Mouse (Mus musculus): Measurements from ENCODE around the gene Ndufs6. TPM values are rescaled to one million over a fixed set of nuclear protein-coding genes. Genes with fewer than 3 reads are reported as not detected.

Ndufs6 gene
- polyA plus RNA-seq, 1 experiment, result 254 TPM

- no peaks in the 10 kb centered on the region for H3K79me2 ChIP-seq (ENCODE audit: control insufficient read depth, insufficient read depth)
- no peak overlapping the region for H3K4me2 ChIP-seq (ENCODE audit: low read depth)
- no peak overlapping the region for H3ac ChIP-seq (ENCODE audit: control insufficient read depth, insufficient read length)
- H3K36me3 ChIP-seq (ENCODE audit: control insufficient read depth, insufficient read depth), result no peaks in the 10 kb centered on the region
- TF ChIP-seq POLR2A (IDR thresholded peaks at IDR 0.05; ENCODE audit: insufficient read length, low read depth) (no peak), USF1 (IDR thresholded peaks at IDR 0.05; ENCODE audit: low read depth) (no peak)
- H3K4me3 ChIP-seq, result no peak overlapping the region
- peaks cover 28% of the 10 kb centered on the region for H3K27me3 ChIP-seq (ENCODE audit: control insufficient read depth, insufficient read depth, insufficient read length)
These were observed 23.6 kb downstream of the Ndufs6 start for GRCm38 (mm10) chr13:73304729-73305128.

DNA sequence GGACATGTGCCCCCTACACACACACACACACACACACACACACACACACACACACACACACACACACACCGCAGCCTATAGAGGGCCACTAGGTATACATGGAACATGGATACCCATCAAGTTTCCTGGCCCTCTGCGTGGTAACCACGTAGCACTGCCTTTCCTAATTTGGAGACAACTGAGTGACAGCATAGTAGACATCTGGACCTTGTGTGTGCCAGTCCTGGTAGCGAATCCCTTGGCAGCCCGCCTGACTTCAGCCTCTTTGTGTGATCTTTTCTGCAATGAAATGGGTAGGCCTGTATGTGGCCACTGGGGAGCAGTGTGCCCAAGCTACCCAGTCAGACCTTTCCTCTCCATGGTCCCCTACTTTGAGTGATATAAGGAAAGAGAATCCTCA is 29.0 kb downstream of the Ndufs6 start:
- no peaks in the 10 kb centered on the region for H3K36me3 ChIP-seq (ENCODE audit: control insufficient read depth, insufficient read depth)
- H3K27me3 ChIP-seq (ENCODE audit: control insufficient read depth, insufficient read depth, insufficient read length), result peaks cover 4% of the 10 kb centered on the region
- no peak for TF ChIP-seq TCF12 (IDR thresholded peaks at IDR 0.05; ENCODE audit: insufficient read depth, poor library complexity, severe bottlenecking)
- TF ChIP-seq POLR2A (IDR thresholded peaks at IDR 0.05; ENCODE audit: insufficient read length, low read depth), result no peak
- no peak for TF ChIP-seq POLR2AphosphoS2 (IDR thresholded peaks at IDR 0.05; ENCODE audit: insufficient read length, low read depth)
- no peak for TF ChIP-seq REST (IDR thresholded peaks at IDR 0.05; ENCODE audit: insufficient read depth, insufficient read length)
- no peak for TF ChIP-seq USF1 (IDR thresholded peaks at IDR 0.05; ENCODE audit: low read depth)
- TF ChIP-seq E2F4 (IDR thresholded peaks at IDR 0.05; ENCODE audit: insufficient read depth), result no peak
- no peak for TF ChIP-seq MYOD1 (IDR thresholded peaks at IDR 0.05; ENCODE audit: control insufficient read depth in 1 of 3, insufficient read length in 2 of 3, low read depth in 2 of 3)
- TF ChIP-seq TCF3 (IDR thresholded peaks at IDR 0.05; ENCODE audit: insufficient read length, low read depth), result no peak
- TF ChIP-seq CEBPB (IDR thresholded peaks at IDR 0.05; ENCODE audit: insufficient read depth, poor library complexity, severe bottlenecking), result no peak
- no peak for TF ChIP-seq MYOG (IDR thresholded peaks at IDR 0.05; ENCODE audit: control insufficient read depth in 1 of 3, insufficient read depth in 1 of 3, insufficient read length in 2 of 3, low read depth in 2 of 3)
- TF ChIP-seq SRF (IDR thresholded peaks at IDR 0.05; ENCODE audit: control insufficient read depth, insufficient read length, low read depth), result no peak
- TF ChIP-seq MAX (IDR thresholded peaks at IDR 0.05; ENCODE audit: low read depth), result no peak
- no peak overlapping the region for H3ac ChIP-seq (ENCODE audit: control insufficient read depth, insufficient read length)
- H3K79me2 ChIP-seq (ENCODE audit: control insufficient read depth, insufficient read depth), result no peaks in the 10 kb centered on the region
- no peak overlapping the region for H3K4me3 ChIP-seq
- H3K4me2 ChIP-seq (ENCODE audit: low read depth), result no peak overlapping the region

DNA sequence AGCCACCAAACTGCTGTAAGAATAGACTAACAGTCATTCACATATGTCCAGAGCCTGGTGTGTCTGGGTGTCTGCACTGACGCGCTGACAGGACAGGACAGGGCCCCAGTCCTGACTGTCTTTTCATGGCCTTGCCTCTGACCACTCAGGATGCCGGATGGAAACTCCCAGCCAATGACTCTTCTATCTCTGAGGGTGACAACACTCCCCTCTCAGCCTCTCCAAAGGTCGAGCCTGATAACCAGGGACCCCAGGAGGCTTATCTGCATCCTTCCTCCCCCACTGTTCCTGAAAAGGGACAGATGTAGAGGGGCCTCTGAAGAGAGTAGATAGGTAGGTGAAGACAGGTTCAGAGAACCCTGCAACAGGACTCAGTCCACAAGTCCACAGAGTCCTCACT is 29.6 kb downstream of the Ndufs6 start:
- no peak overlapping the region for H3ac ChIP-seq (ENCODE audit: control insufficient read depth, insufficient read length)
- peaks cover 4% of the 10 kb centered on the region for H3K27me3 ChIP-seq (ENCODE audit: control insufficient read depth, insufficient read depth, insufficient read length)
- no peak for TF ChIP-seq USF1 (IDR thresholded peaks at IDR 0.05; ENCODE audit: low read depth)
- no peak for TF ChIP-seq MYOD1 (IDR thresholded peaks at IDR 0.05; ENCODE audit: control insufficient read depth in 1 of 3, insufficient read length in 2 of 3, low read depth in 2 of 3)
- TF ChIP-seq CEBPB (IDR thresholded peaks at IDR 0.05; ENCODE audit: insufficient read depth, poor library complexity, severe bottlenecking), result no peak
- TF ChIP-seq SRF (IDR thresholded peaks at IDR 0.05; ENCODE audit: control insufficient read depth, insufficient read length, low read depth), result no peak
- no peak for TF ChIP-seq TCF12 (IDR thresholded peaks at IDR 0.05; ENCODE audit: insufficient read depth, poor library complexity, severe bottlenecking)
- TF ChIP-seq TCF3 (IDR thresholded peaks at IDR 0.05; ENCODE audit: insufficient read length, low read depth), result no peak
- no peak for TF ChIP-seq POLR2AphosphoS2 (IDR thresholded peaks at IDR 0.05; ENCODE audit: insufficient read length, low read depth)
- no peak for TF ChIP-seq MAX (IDR thresholded peaks at IDR 0.05; ENCODE audit: low read depth)
- no peak for TF ChIP-seq REST (IDR thresholded peaks at IDR 0.05; ENCODE audit: insufficient read depth, insufficient read length)
- no peak for TF ChIP-seq E2F4 (IDR thresholded peaks at IDR 0.05; ENCODE audit: insufficient read depth)
- no peak for TF ChIP-seq POLR2A (IDR thresholded peaks at IDR 0.05; ENCODE audit: insufficient read length, low read depth)
- TF ChIP-seq MYOG (IDR thresholded peaks at IDR 0.05; ENCODE audit: control insufficient read depth in 1 of 3, insufficient read depth in 1 of 3, insufficient read length in 2 of 3, low read depth in 2 of 3), result no peak
- no peak overlapping the region for H3K4me3 ChIP-seq
- no peaks in the 10 kb centered on the region for H3K79me2 ChIP-seq (ENCODE audit: control insufficient read depth, insufficient read depth)
- no peaks in the 10 kb centered on the region for H3K36me3 ChIP-seq (ENCODE audit: control insufficient read depth, insufficient read depth)
- H3K4me2 ChIP-seq (ENCODE audit: low read depth), result no peak overlapping the region

DNA sequence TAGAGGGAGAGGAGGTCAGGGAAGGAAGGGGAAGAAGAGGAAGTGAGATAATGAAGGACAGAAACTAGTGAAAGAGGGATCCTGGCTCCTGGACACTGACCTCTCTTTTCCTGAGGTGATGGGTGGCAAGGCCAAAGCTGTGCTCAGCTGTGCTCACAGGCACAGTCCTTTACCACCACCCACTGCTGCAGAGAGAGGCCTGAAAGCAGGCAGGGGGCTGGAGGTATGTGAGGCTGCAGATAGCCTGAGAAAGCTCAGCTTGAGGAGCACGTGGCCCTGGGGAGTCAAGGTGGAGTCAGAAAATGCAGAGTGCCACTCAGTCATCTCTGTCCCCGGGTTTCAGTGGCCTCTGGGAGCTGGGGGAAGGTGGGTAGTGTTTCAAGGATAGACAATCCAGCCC is 37.2 kb downstream of the Ndufs6 start:
- no peaks in the 10 kb centered on the region for H3K79me2 ChIP-seq (ENCODE audit: control insufficient read depth, insufficient read depth)
- TF ChIP-seq TCF3 (IDR thresholded peaks at IDR 0.05; ENCODE audit: insufficient read length, low read depth), result no peak
- TF ChIP-seq MYOG (IDR thresholded peaks at IDR 0.05; ENCODE audit: control insufficient read depth in 1 of 3, insufficient read depth in 1 of 3, insufficient read length in 2 of 3, low read depth in 2 of 3), result no peak
- TF ChIP-seq CEBPB (IDR thresholded peaks at IDR 0.05; ENCODE audit: insufficient read depth, poor library complexity, severe bottlenecking), result no peak
- no peak for TF ChIP-seq SRF (IDR thresholded peaks at IDR 0.05; ENCODE audit: control insufficient read depth, insufficient read length, low read depth)
- no peak for TF ChIP-seq USF1 (IDR thresholded peaks at IDR 0.05; ENCODE audit: low read depth)
- no peak for TF ChIP-seq POLR2A (IDR thresholded peaks at IDR 0.05; ENCODE audit: insufficient read length, low read depth)
- TF ChIP-seq MYOD1 (IDR thresholded peaks at IDR 0.05; ENCODE audit: control insufficient read depth in 1 of 3, insufficient read length in 2 of 3, low read depth in 2 of 3), result no peak
- TF ChIP-seq POLR2AphosphoS2 (IDR thresholded peaks at IDR 0.05; ENCODE audit: insufficient read length, low read depth), result no peak
- no peak for TF ChIP-seq TCF12 (IDR thresholded peaks at IDR 0.05; ENCODE audit: insufficient read depth, poor library complexity, severe bottlenecking)
- no peak for TF ChIP-seq E2F4 (IDR thresholded peaks at IDR 0.05; ENCODE audit: insufficient read depth)
- no peak for TF ChIP-seq REST (IDR thresholded peaks at IDR 0.05; ENCODE audit: insufficient read depth, insufficient read length)
- no peak for TF ChIP-seq MAX (IDR thresholded peaks at IDR 0.05; ENCODE audit: low read depth)
- no peak overlapping the region for H3K4me2 ChIP-seq (ENCODE audit: low read depth)

DNA sequence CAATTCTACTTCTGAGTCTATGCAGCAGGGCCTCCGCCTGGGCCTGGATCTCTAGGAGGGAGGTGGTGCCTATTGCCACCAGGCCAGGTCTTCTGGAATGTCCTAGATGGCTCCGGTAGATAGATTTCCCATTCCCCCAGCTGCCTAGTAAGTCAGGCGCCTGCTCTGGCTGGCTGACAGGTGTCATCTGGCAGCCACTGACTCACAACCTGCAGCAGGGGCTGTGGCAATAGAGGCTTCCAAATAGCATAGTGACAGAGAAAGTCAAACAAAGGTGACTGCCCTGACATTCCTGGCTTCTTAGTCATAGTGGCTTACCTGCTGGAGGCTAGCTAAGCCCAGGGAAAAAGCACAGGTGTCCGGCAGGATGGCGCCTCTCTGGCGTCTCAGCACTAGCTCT is 38.1 kb downstream of the Ndufs6 start:
- Histone ChIP-seq H3K4me2 (ENCODE audit: low read depth) (no peak overlapping the region), H3K4me3 (no peak overlapping the region), H3K79me2 (ENCODE audit: control insufficient read depth, insufficient read depth) (no peaks in the 10 kb centered on the region), H3K27me3 (ENCODE audit: control insufficient read depth, insufficient read depth, insufficient read length) (no peaks in the 10 kb centered on the region), H3K36me3 (ENCODE audit: control insufficient read depth, insufficient read depth) (no peaks in the 10 kb centered on the region), H3ac (ENCODE audit: control insufficient read depth, insufficient read length) (no peak overlapping the region)
- TF ChIP-seq USF1 (IDR thresholded peaks at IDR 0.05; ENCODE audit: low read depth) (no peak), REST (IDR thresholded peaks at IDR 0.05; ENCODE audit: insufficient read depth, insufficient read length) (no peak), CEBPB (IDR thresholded peaks at IDR 0.05; ENCODE audit: insufficient read depth, poor library complexity, severe bottlenecking) (no peak), POLR2AphosphoS2 (IDR thresholded peaks at IDR 0.05; ENCODE audit: insufficient read length, low read depth) (no peak), MYOD1 (IDR thresholded peaks at IDR 0.05; ENCODE audit: control insufficient read depth in 1 of 3, insufficient read length in 2 of 3, low read depth in 2 of 3) (no peak), E2F4 (IDR thresholded peaks at IDR 0.05; ENCODE audit: insufficient read depth) (no peak), MYOG (IDR thresholded peaks at IDR 0.05; ENCODE audit: control insufficient read depth in 1 of 3, insufficient read depth in 1 of 3, insufficient read length in 2 of 3, low read depth in 2 of 3) (no peak), SRF (IDR thresholded peaks at IDR 0.05; ENCODE audit: control insufficient read depth, insufficient read length, low read depth) (no peak), TCF12 (IDR thresholded peaks at IDR 0.05; ENCODE audit: insufficient read depth, poor library complexity, severe bottlenecking) (no peak), POLR2A (IDR thresholded peaks at IDR 0.05; ENCODE audit: insufficient read length, low read depth) (no peak), TCF3 (IDR thresholded peaks at IDR 0.05; ENCODE audit: insufficient read length, low read depth) (no peak), MAX (IDR thresholded peaks at IDR 0.05; ENCODE audit: low read depth) (no peak)

More for the DNA sequence above, 37.2 kb downstream of the Ndufs6 start:
- H3K36me3 ChIP-seq (ENCODE audit: control insufficient read depth, insufficient read depth), result no peaks in the 10 kb centered on the region
- no peak overlapping the region for H3K4me3 ChIP-seq
- no peaks in the 10 kb centered on the region for H3K27me3 ChIP-seq (ENCODE audit: control insufficient read depth, insufficient read depth, insufficient read length)
- no peak overlapping the region for H3ac ChIP-seq (ENCODE audit: control insufficient read depth, insufficient read length)
